Mouse (Mus musculus): ENCODE measurements at regions not wholly inside any gene's neighbourhood (a gene's known extent, or its start where the extent isn't known, plus 50 kb on each side); places are given as distances from the start of the nearest gene placed in this dataset.

- 0 out of 2 replicates have a peak, but pooled peaks cover 3% of the 10 kb centered on the region for H3K9me3 ChIP-seq
- no peaks in the 10 kb centered on the region for H3K27me3 ChIP-seq
- H3K4me1 ChIP-seq, result 0 out of 2 replicates have a peak, but pooled peaks cover 4% of the 10 kb centered on the region
- 67% methylated on average over 5 of the region's 5 CpGs for WGBS
- H3K4me3 ChIP-seq, result no peak overlapping the region
- H3K9ac ChIP-seq, result no peak overlapping the region
- no peaks in the 10 kb centered on the region for H3K36me3 ChIP-seq
- H3K4me2 ChIP-seq, result no peak overlapping the region
- no peak overlapping the region for H3K27ac ChIP-seq
- ATAC-seq (ENCODE audit: insufficient number of reproducible peaks, insufficient read depth, low FRiP score, low TSS enrichment, low read depth), result no peak
Observed at GRCm38 (mm10) chr9:49898947-49899346, 100.2 kb upstream of the Ncam1 start.

GRCm38 (mm10) chr9:49884516-49885343 lies 86.0 kb upstream of the Ncam1 start:
- no peaks in the 10 kb centered on the region for H3K36me3 ChIP-seq
- no peak overlapping the region for H3K4me2 ChIP-seq
- no peaks in the 10 kb centered on the region for H3K27me3 ChIP-seq
- 70% methylated on average over 12 of the region's 12 CpGs for WGBS
- no peak for ATAC-seq (ENCODE audit: insufficient number of reproducible peaks, insufficient read depth, low FRiP score, low TSS enrichment, low read depth)
- no peak overlapping the region for H3K9ac ChIP-seq
- H3K9me3 ChIP-seq, result no peaks in the 10 kb centered on the region
- no peak overlapping the region for H3K4me3 ChIP-seq
- H3K27ac ChIP-seq, result no peak overlapping the region
- peaks cover 5% of the 10 kb centered on the region; the same call in 1 of the 2 replicates for H3K4me1 ChIP-seq

- Histone ChIP-seq H3K27me3 (no peaks in the 10 kb centered on the region), H3K4me1 (peaks cover 4% of the 10 kb centered on the region; the same call in 1 of the 2 replicates), H3K36me3 (no peaks in the 10 kb centered on the region), H3K4me2 (no peak overlapping the region), H3K9ac (no peak overlapping the region), H3K4me3 (no peak overlapping the region), H3K9me3 (no peaks in the 10 kb centered on the region), H3K27ac (no peak overlapping the region)
- no peak for ATAC-seq (ENCODE audit: insufficient number of reproducible peaks, insufficient read depth, low FRiP score, low TSS enrichment, low read depth)
- WGBS, result 29% methylated on average over 3 of the region's 3 CpGs
Observed at GRCm38 (mm10) chr9:49879361-49880128, 80.8 kb upstream of the Ncam1 start.

- no peak overlapping the region for H3K4me3 ChIP-seq
- no peak for ATAC-seq (ENCODE audit: insufficient number of reproducible peaks, insufficient read depth, low FRiP score, low TSS enrichment, low read depth)
- H3K36me3 ChIP-seq, result no peaks in the 10 kb centered on the region
- no peaks in the 10 kb centered on the region for H3K9me3 ChIP-seq
- H3K9ac ChIP-seq, result no peak overlapping the region
- no peaks in the 10 kb centered on the region for H3K27me3 ChIP-seq
- no peak overlapping the region for H3K27ac ChIP-seq
- WGBS, result 94% methylated on average over 2 of the region's 2 CpGs
- peaks cover 12% of the 10 kb centered on the region for H3K4me1 ChIP-seq
- no peak overlapping the region for H3K4me2 ChIP-seq
Observed at GRCm38 (mm10) chr9:49874881-49875280, 76.2 kb upstream of the Ncam1 start.

- Histone ChIP-seq H3K27me3 (no peaks in the 10 kb centered on the region), H3K9ac (peak overlapping the region; percentile 49; the same call in 1 of the 2 replicates), H3K27ac (peak overlapping the region; percentile 66; the same call in 1 of the 2 replicates), H3K4me2 (peak overlapping the region; percentile 55), H3K9me3 (no peaks in the 10 kb centered on the region), H3K4me3 (peak overlapping the region; percentile 33), H3K4me1 (peaks cover 8% of the 10 kb centered on the region), H3K36me3 (no peaks in the 10 kb centered on the region)
- WGBS, result 1% methylated on average over 3 of the region's 3 CpGs
- peak; percentile 74 for ATAC-seq (ENCODE audit: insufficient number of reproducible peaks, insufficient read depth, low FRiP score, low TSS enrichment, low read depth)
Observed at GRCm38 (mm10) chr9:49873550-49873949, 74.8 kb upstream of the Ncam1 start.

- 0 out of 2 replicates have a peak, but pooled peaks cover 5% of the 10 kb centered on the region for H3K27me3 ChIP-seq
- H3K9ac ChIP-seq, result no peak overlapping the region
- no peak overlapping the region for H3K4me3 ChIP-seq
- H3K4me1 ChIP-seq, result peaks cover 4% of the 10 kb centered on the region; the same call in 1 of the 2 replicates
- 84% methylated on average over 3 of the region's 3 CpGs for WGBS
- H3K9me3 ChIP-seq, result no peaks in the 10 kb centered on the region
- no peaks in the 10 kb centered on the region for H3K36me3 ChIP-seq
- no peak overlapping the region for H3K4me2 ChIP-seq
- no peak for ATAC-seq (ENCODE audit: insufficient number of reproducible peaks, insufficient read depth, low FRiP score, low TSS enrichment, low read depth)
- no peak overlapping the region for H3K27ac ChIP-seq
Observed at GRCm38 (mm10) chr9:49851522-49851921, 52.8 kb upstream of the Ncam1 start.

- H3K9me3 ChIP-seq, result no peaks in the 10 kb centered on the region
- H3K4me3 ChIP-seq, result no peak overlapping the region
- no peak overlapping the region for H3K4me2 ChIP-seq
- H3K9ac ChIP-seq, result no peak overlapping the region
- H3K4me1 ChIP-seq, result peaks cover 10% of the 10 kb centered on the region
- ATAC-seq (ENCODE audit: insufficient number of reproducible peaks, insufficient read depth, low FRiP score, low TSS enrichment, low read depth), result no peak
- no peak overlapping the region for H3K27ac ChIP-seq
- H3K27me3 ChIP-seq, result 0 out of 2 replicates have a peak, but pooled peaks cover 5% of the 10 kb centered on the region
- H3K36me3 ChIP-seq, result no peaks in the 10 kb centered on the region
- 49% methylated on average over 2 of the region's 2 CpGs for WGBS
Observed at GRCm38 (mm10) chr9:49849442-49849841, 50.7 kb upstream of the Ncam1 start.

- 15% methylated on average over 6 of the region's 6 CpGs for WGBS
- Histone ChIP-seq H3K27ac (no peak overlapping the region), H3K4me2 (no peak overlapping the region), H3K27me3 (0 out of 2 replicates have a peak, but pooled peaks cover 5% of the 10 kb centered on the region), H3K4me1 (peaks cover 10% of the 10 kb centered on the region), H3K36me3 (no peaks in the 10 kb centered on the region), H3K9ac (no peak overlapping the region), H3K4me3 (no peak overlapping the region), H3K9me3 (no peaks in the 10 kb centered on the region)
- no peak for ATAC-seq (ENCODE audit: insufficient number of reproducible peaks, insufficient read depth, low FRiP score, low TSS enrichment, low read depth)
Observed at GRCm38 (mm10) chr9:49848943-49849342, 50.2 kb upstream of the Ncam1 start.
